Mouse (Mus musculus) thymus, adult 18-20 months (tissue): ENCODE data around the gene Asgr1.
A peak's percentile ranks its signal among the peaks of the same experiment; 100 is the strongest.
"Not testable (repeated sequence)": the region's sequence is repeated elsewhere in the genome, so short reads cannot be mapped to it uniquely, and the experiment has no call there.

Source experiments
- DNase-seq, 2 experiments: peaks; one replicate each; pipeline ENCODE4 v3.0.0; 2022; ENCODE audit warnings: mixed read lengths in 2 of 2

Asgr1 gene

GRCm38 (mm10) chr11:70070603-70071002 lies 16.7 kb downstream of the Asgr1 start:
- DNase-seq: not testable (repeated sequence)

GRCm38 (mm10) chr11:70074379-70075071 lies 20.6 kb downstream of the Asgr1 start:
- DNase-seq: peak in 1 of 2 experiments; percentile 22

- no peak for DNase-seq
Measured at GRCm38 (mm10) chr11:70075581-70075980, 21.7 kb downstream of the Asgr1 start.

GRCm38 (mm10) chr11:70077441-70077840 lies 23.6 kb downstream of the Asgr1 start:
- DNase-seq: no peak

GRCm38 (mm10) chr11:70079175-70079574 lies 25.3 kb downstream of the Asgr1 start:
- no peak for DNase-seq

- peak; percentile 59 to 68 for DNase-seq
Measured at GRCm38 (mm10) chr11:70079928-70080327, 26.0 kb downstream of the Asgr1 start.

GRCm38 (mm10) chr11:70080803-70081590 lies 27.1 kb downstream of the Asgr1 start:
- DNase-seq: no peak

- no peak for DNase-seq
Measured at GRCm38 (mm10) chr11:70084563-70084962, 30.7 kb downstream of the Asgr1 start.

GRCm38 (mm10) chr11:70091986-70092783 lies 38.3 kb downstream of the Asgr1 start, which contains the start of gene Asgr2:
Gene Asgr2 (plus strand): TSS chr11:70092644.
- DNase-seq: no peak

- DNase-seq: no peak
Measured at GRCm38 (mm10) chr11:70097396-70097795, 43.5 kb downstream of the Asgr1 start.

GRCm38 (mm10) chr11:70099102-70099501 lies 45.2 kb downstream of the Asgr1 start:
- DNase-seq: no peak

- DNase-seq: no peak
Measured at GRCm38 (mm10) chr11:70099809-70100208, 45.9 kb downstream of the Asgr1 start.

GRCm38 (mm10) chr11:70103701-70104315 lies 49.9 kb downstream of the Asgr1 start:
- DNase-seq: no peak

GRCm38 (mm10) chr11:70107085-70107484 lies 53.2 kb downstream of the Asgr1 start:
- DNase-seq: no peak
